Mouse (Mus musculus) CH12.LX (cell line): ENCODE measurements around the gene Acyp1. TPM values are rescaled to one million over a fixed set of nuclear protein-coding genes. Genes with fewer than 3 reads are reported as not detected.

Experiments used
- DNase-seq: peaks from one replicate; pipeline ENCODE4 v3.0.0-alpha.2; 2013; ENCODE audit errors: extremely low read depth
- H3K27ac ChIP-seq: 2 replicates; pipeline ENCODE4 v1.5.1; 2012; ENCODE audit warnings: low read depth, mild to moderate bottlenecking, control low read depth, moderate library complexity; ENCODE audit not compliant: insufficient read depth
- H3K27me3 ChIP-seq: replicated peaks from 2 replicates; pipeline ENCODE3; 2012; ENCODE audit warnings: inconsistent platforms
- H3K36me3 ChIP-seq, 2 experiments: replicated peaks in 1 of 2; 2 replicates each; pipeline versions ENCODE3 to v1.6.1; 2012; ENCODE audit warnings: inconsistent platforms in 1 of 2, low read length in 1 of 2, mild to moderate bottlenecking in 1 of 2, mixed read lengths in 1 of 2, moderate library complexity in 1 of 2; ENCODE audit not compliant: control insufficient read depth in 1 of 2, insufficient read depth in 1 of 2
- H3K4me1 ChIP-seq, 2 experiments: 2 replicates each; pipeline ENCODE4 v1.6.1; 2012; ENCODE audit warnings: inconsistent platforms in 1 of 2, moderate library complexity in 1 of 2; ENCODE audit not compliant: insufficient read depth in 2 of 2, control insufficient read depth in 1 of 2
- H3K4me2 ChIP-seq: 2 replicates; pipeline ENCODE4 v1.6.1; 2012; ENCODE audit warnings: low read depth, mild to moderate bottlenecking, control low read depth; ENCODE audit not compliant: poor library complexity, insufficient read depth, severe bottlenecking
- H3K4me3 ChIP-seq, 3 experiments: fragments of 150-350 bp in 1 of 3; sonication (generic) in 1 of 3; replicated peaks in 1 of 3; 2 replicates each; pipeline versions ENCODE3 to v1.5.1; 2011 to 2012; ENCODE audit warnings: low read depth in 2 of 3, low read length in 2 of 3, mild to moderate bottlenecking in 2 of 3, moderate library complexity in 2 of 3, control low read depth in 1 of 3, improper control_type of control experiment in 1 of 3, inconsistent platforms in 1 of 3, mixed read lengths in 1 of 3; ENCODE audit not compliant: poor library complexity in 1 of 3
- H3K79me2 ChIP-seq: replicated peaks from 2 replicates; pipeline ENCODE4 v1.6.1; 2012; ENCODE audit warnings: mild to moderate bottlenecking, moderate library complexity; ENCODE audit not compliant: control insufficient read depth, poor library complexity, insufficient read depth, severe bottlenecking; ENCODE audit errors: extremely low read depth
- H3K9ac ChIP-seq: 2 replicates; pipeline ENCODE4 v1.6.1; 2012; ENCODE audit warnings: low read depth, mild to moderate bottlenecking, control low read depth, moderate library complexity; ENCODE audit not compliant: insufficient read depth
- H3K9me3 ChIP-seq: replicated peaks from 2 replicates; pipeline ENCODE3; 2012; ENCODE audit warnings: low read length, inconsistent platforms, mixed read lengths
- EP300 ChIP-seq: IDR thresholded peaks from 2 replicates; pipeline ENCODE4 v1.6.1; 2011; ENCODE audit warnings: low read length, improper control_type of control experiment
- KAT2A ChIP-seq: IDR thresholded peaks from 2 replicates; pipeline ENCODE4 v1.6.1; 2012; ENCODE audit warnings: low read length, improper control_type of control experiment, inconsistent platforms; ENCODE audit not compliant: insufficient replicate concordance
- MAFK ChIP-seq: IDR thresholded peaks from 2 replicates; pipeline ENCODE4 v1.6.1; 2011; ENCODE audit warnings: low read length, improper control_type of control experiment; ENCODE audit not compliant: insufficient replicate concordance
- MAX ChIP-seq: IDR thresholded peaks from 2 replicates; pipeline ENCODE4 v1.6.1; 2011; ENCODE audit warnings: low read length, improper control_type of control experiment
- MXI1 ChIP-seq: IDR thresholded peaks from 2 replicates; pipeline ENCODE4 v1.6.1; 2011; ENCODE audit warnings: mild to moderate bottlenecking, low read depth, low read length, improper control_type of control experiment
- MYC ChIP-seq: IDR thresholded peaks from 2 replicates; pipeline ENCODE4 v1.6.1; 2011; ENCODE audit warnings: low read depth, mild to moderate bottlenecking, improper control_type of control experiment, low read length
- NRF1 ChIP-seq: IDR thresholded peaks from 2 replicates; pipeline ENCODE4 v1.6.1; 2014; ENCODE audit warnings: low read depth, mild to moderate bottlenecking, inconsistent platforms, low read length, improper control_type of control experiment, moderate library complexity
- POLR2AphosphoS2 ChIP-seq: IDR thresholded peaks from 2 replicates; pipeline ENCODE4 v1.6.1; 2011; ENCODE audit warnings: low read depth, low read length, improper control_type of control experiment
- RAD21 ChIP-seq: IDR thresholded peaks from 2 replicates; pipeline ENCODE4 v1.6.1; 2011; ENCODE audit warnings: low read depth, mild to moderate bottlenecking, low read length, improper control_type of control experiment, moderate library complexity
- RCOR1 ChIP-seq: conservative IDR thresholded peaks from 2 replicates; pipeline ENCODE4 v1.6.1; 2012; ENCODE audit warnings: low read depth, mild to moderate bottlenecking, inconsistent platforms, low read length, improper control_type of control experiment
- SIN3A ChIP-seq: IDR thresholded peaks from 2 replicates; pipeline ENCODE4 v1.6.1; 2012; ENCODE audit warnings: low read length, improper control_type of control experiment, inconsistent platforms
- TBP ChIP-seq: conservative IDR thresholded peaks from 2 replicates; pipeline ENCODE4 v1.6.1; 2011; ENCODE audit warnings: low read depth, low read length, improper control_type of control experiment
- TCF12 ChIP-seq: IDR thresholded peaks from 2 replicates; pipeline ENCODE4 v1.6.1; 2014; ENCODE audit warnings: low read depth, mild to moderate bottlenecking, inconsistent platforms, low read length, improper control_type of control experiment
- ZC3H11A ChIP-seq: IDR thresholded peaks from 2 replicates; pipeline ENCODE4 v1.6.1; 2012; ENCODE audit warnings: low read depth, mild to moderate bottlenecking, inconsistent platforms, low read length, improper control_type of control experiment
- ZMIZ1 ChIP-seq: IDR thresholded peaks from 2 replicates; pipeline ENCODE4 v1.6.1; 2012; ENCODE audit warnings: low read depth, mild to moderate bottlenecking, inconsistent platforms, low read length, improper control_type of control experiment
- dilution Hi-C: fragments of 300-500 bp; cut with MboI; formaldehyde crosslinking; loops from 2 replicates; pipeline ENCODE4 v1.14.3; 2020; ENCODE audit warnings: low sequenced_read_pairs; ENCODE audit not compliant: extremely low pct_unique_long_range_greater_than_20kb, extremely low pct_ligation_motif_present
- in situ Hi-C: fragments of 300-500 bp; cut with MboI; formaldehyde crosslinking; loops from 3 replicates; pipeline ENCODE4 v1.14.3; 2019; ENCODE audit warnings: low sequenced_read_pairs, low pct_ligation_motif_present, low pct_unique_long_range_greater_than_20kb, mixed read lengths
- polyA plus RNA-seq: library from polyadenylated mRNA; unstranded; fragments of >175 nt; gene quantifications from 2 replicates; pipeline ENCODE4 v1.2.1, GENCODE M21; 2012; ENCODE audit warnings: low read depth; ENCODE audit not compliant: insufficient read length
- total RNA-seq, 2 experiments: library from RNA; depleted of rRNA; stranded (reverse); fragments of 300-350 nt in 1 of 2; fragments of >200 nt in 1 of 2; gene quantifications; 2 replicates each; pipeline ENCODE4 v1.2.3; 2012 to 2014

Acyp1 gene
- total and polyA plus RNA-seq, 3 experiments: 15.3 to 37.2 (median 27.5) TPM

- Histone ChIP-seq H3K79me2 (no peaks in the 10 kb centered on the region), H3K27me3 (no peaks in the 10 kb centered on the region), H3K9me3 (no peaks in the 10 kb centered on the region), H3K9ac (peak overlapping the region; percentile 75), H3K27ac (peak overlapping the region; percentile 27; the same call in 1 of the 2 replicates), H3K4me3 (peak overlapping the region; percentile 63 to 79 (median 78)), H3K4me1 (peaks cover 2 to 28% of the 10 kb centered on the region in 2 experiments; a peak in 2 of 4 replicates), H3K36me3 (peaks cover 4 to 28% of the 10 kb centered on the region in 2 experiments), H3K4me2 (peak overlapping the region; percentile 65)
- TF ChIP-seq RCOR1: no peak
- no peak for TF ChIP-seq KAT2A
- TF ChIP-seq MYC: no peak
- TF ChIP-seq MAX: no peak
- TF ChIP-seq EP300: no peak
- no peak for TF ChIP-seq ZC3H11A
- no peak for TF ChIP-seq ZMIZ1
- TF ChIP-seq MXI1: no peak
- TF ChIP-seq SIN3A: no peak
- TF ChIP-seq POLR2AphosphoS2: no peak
- no peak for TF ChIP-seq TCF12
- no peak for TF ChIP-seq TBP
- in situ Hi-C loops (no loop called here), dilution Hi-C loops (no loop called here)
- DNase-seq: no peak
Measured at GRCm38 (mm10) chr12:85279396-85280080, 8.7 kb downstream of the Acyp1 start.

- Histone ChIP-seq H3K27ac (no peak overlapping the region), H3K9me3 (no peaks in the 10 kb centered on the region), H3K36me3 (peaks cover 4 to 28% of the 10 kb centered on the region in 2 experiments), H3K9ac (no peak overlapping the region), H3K4me3 (no peak overlapping the region), H3K27me3 (no peaks in the 10 kb centered on the region), H3K4me2 (no peak overlapping the region), H3K79me2 (no peaks in the 10 kb centered on the region), H3K4me1 (peaks cover 2 to 25% of the 10 kb centered on the region in 2 experiments; a peak in 2 of 4 replicates)
- in situ Hi-C loops: no loop called here
- TF ChIP-seq RAD21: no peak
- no peak for TF ChIP-seq SIN3A
- no peak for TF ChIP-seq NRF1
- no peak for TF ChIP-seq TCF12
- no peak for TF ChIP-seq ZC3H11A
- no peak for TF ChIP-seq TBP
- TF ChIP-seq MAFK: no peak
- dilution Hi-C loops: no loop called here
- no peak for DNase-seq
Measured at GRCm38 (mm10) chr12:85278919-85279318, 9.3 kb downstream of the Acyp1 start.
